Mouse (Mus musculus): ENCODE results near the gene Cpb1.

- TF ChIP-seq CTCF (IDR thresholded peaks at IDR 0.05; ENCODE audit: low read depth) (no peak), EP300 (optimal IDR thresholded peaks at IDR 0.05) (no peak)
Observed at GRCm38 (mm10) chr3:20225429-20225828, 50.1 kb downstream of the Cpb1 start.
